Mouse (Mus musculus): ENCODE data around the gene Grb2. TPM values are rescaled to one million over a fixed set of nuclear protein-coding genes. Genes with fewer than 3 reads are reported as not detected.

Grb2 gene
- polyA plus RNA-seq, 1 experiment from 2014 or later: 137 TPM

DNA sequence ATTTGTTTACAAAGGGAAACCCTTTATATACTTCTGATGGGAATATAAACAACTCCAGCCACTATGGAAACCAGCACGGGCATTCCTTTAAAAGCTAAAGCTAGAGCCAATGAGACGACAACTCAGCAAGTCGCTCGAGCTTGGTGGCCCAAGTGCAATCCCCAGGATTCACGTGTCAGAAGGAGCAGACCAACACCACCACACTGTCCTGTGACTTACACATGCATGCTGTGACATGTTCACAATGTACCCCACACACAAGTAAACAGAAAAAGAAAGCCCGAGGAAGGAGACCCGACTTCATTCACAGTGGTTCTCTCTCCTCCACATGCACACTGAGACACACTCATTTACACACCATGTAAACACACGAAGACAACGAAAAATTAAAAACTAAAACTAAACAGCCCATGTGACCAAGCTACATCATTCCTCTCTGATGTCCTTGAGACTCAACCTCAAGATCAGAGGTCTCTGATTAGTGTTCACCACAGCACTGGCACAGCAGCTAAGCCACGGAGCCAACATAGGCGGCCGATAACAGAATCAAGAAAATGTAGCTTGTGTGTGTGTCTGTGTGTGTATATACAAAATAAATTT is 14.3 kb downstream of the Grb2 start:
- H3K4me1 ChIP-seq: peaks cover 12% of the 10 kb centered on the region
- no peak overlapping the region for H3K9ac ChIP-seq (replicated peaks)
- no peak overlapping the region for H3K4me2 ChIP-seq (replicated peaks)
- no peak overlapping the region for H3K27ac ChIP-seq (replicated peaks)
- H3K27me3 ChIP-seq: no peaks in the 10 kb centered on the region
- peaks cover 22% of the 10 kb centered on the region; the same call in 1 of the 2 replicates for H3K36me3 ChIP-seq
- no peaks in the 10 kb centered on the region for H3K9me3 ChIP-seq
- WGBS: 88% methylated on average over 12 of the region's 12 CpGs
- no peak for ATAC-seq (ENCODE audit: low FRiP score, low read depth)
- H3K4me3 ChIP-seq: no peak overlapping the region

DNA sequence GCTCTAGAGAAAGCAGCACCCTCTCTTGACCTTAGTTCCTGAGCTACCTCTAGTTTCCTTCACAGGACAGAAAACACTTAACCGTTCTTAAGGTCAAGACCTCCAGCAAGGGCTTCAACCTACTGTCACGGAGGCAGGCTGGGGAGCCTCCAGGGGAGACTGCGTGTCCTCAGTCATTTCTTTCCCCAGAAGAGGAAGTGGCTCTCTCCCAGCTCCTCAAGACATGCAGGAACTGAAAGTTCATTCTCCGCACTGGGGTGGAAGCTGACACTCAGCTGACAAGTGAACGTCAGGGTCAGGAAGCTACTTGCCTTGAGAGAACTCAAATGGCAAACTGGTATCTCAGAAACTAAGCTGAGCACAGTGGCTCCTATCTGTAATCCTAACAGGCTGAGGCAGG is 15.6 kb downstream of the Grb2 start:
- WGBS: 72% methylated on average over 5 of the region's 5 CpGs
- no peaks in the 10 kb centered on the region for H3K27me3 ChIP-seq
- no peak for ATAC-seq (ENCODE audit: low FRiP score, low read depth)
- peaks cover 29% of the 10 kb centered on the region for H3K36me3 ChIP-seq
- no peak overlapping the region for H3K4me3 ChIP-seq
- no peak overlapping the region for H3K27ac ChIP-seq (replicated peaks)
- no peak overlapping the region for H3K4me2 ChIP-seq (replicated peaks)
- H3K9me3 ChIP-seq: no peaks in the 10 kb centered on the region
- H3K9ac ChIP-seq (replicated peaks): no peak overlapping the region
- H3K4me1 ChIP-seq: peaks cover 4% of the 10 kb centered on the region

GRCm38 (mm10) chr11:115691976-115692375 is 16.4 kb downstream of the Grb2 start:
- H3K4me2 ChIP-seq (replicated peaks): no peak overlapping the region
- no peaks in the 10 kb centered on the region for H3K27me3 ChIP-seq
- WGBS: 99% methylated on average over 2 of the region's 2 CpGs
- no peak overlapping the region for H3K27ac ChIP-seq (replicated peaks)
- no peak for ATAC-seq (ENCODE audit: low FRiP score, low read depth)
- peaks cover 23% of the 10 kb centered on the region for H3K36me3 ChIP-seq
- H3K9me3 ChIP-seq: no peaks in the 10 kb centered on the region
- no peak overlapping the region for H3K9ac ChIP-seq (replicated peaks)
- no peak overlapping the region for H3K4me3 ChIP-seq
- 0 out of 2 replicates have a peak, but pooled peaks cover 2% of the 10 kb centered on the region for H3K4me1 ChIP-seq

- Histone ChIP-seq H3K9ac (replicated peaks) (no peak overlapping the region), H3K4me3 (no peak overlapping the region), H3K27ac (replicated peaks) (no peak overlapping the region), H3K4me1 (0 out of 2 replicates have a peak, but pooled peaks cover 2% of the 10 kb centered on the region), H3K36me3 (peaks cover 23% of the 10 kb centered on the region), H3K9me3 (no peaks in the 10 kb centered on the region), H3K4me2 (replicated peaks) (no peak overlapping the region), H3K27me3 (no peaks in the 10 kb centered on the region)
- 95% methylated on average over 5 of the region's 5 CpGs for WGBS
- ATAC-seq (ENCODE audit: low FRiP score, low read depth): no peak
Observed at GRCm38 (mm10) chr11:115691511-115691910, 16.9 kb downstream of the Grb2 start.

GRCm38 (mm10) chr11:115691013-115691412 is 17.4 kb downstream of the Grb2 start:
- Histone ChIP-seq H3K9me3 (no peaks in the 10 kb centered on the region), H3K4me2 (replicated peaks) (no peak overlapping the region), H3K27me3 (no peaks in the 10 kb centered on the region), H3K27ac (replicated peaks) (no peak overlapping the region), H3K36me3 (peaks cover 23% of the 10 kb centered on the region), H3K9ac (replicated peaks) (no peak overlapping the region), H3K4me3 (no peak overlapping the region), H3K4me1 (0 out of 2 replicates have a peak, but pooled peaks cover 1% of the 10 kb centered on the region)
- no peak for ATAC-seq (ENCODE audit: low FRiP score, low read depth)
- 92% methylated on average over 5 of the region's 5 CpGs for WGBS

DNA sequence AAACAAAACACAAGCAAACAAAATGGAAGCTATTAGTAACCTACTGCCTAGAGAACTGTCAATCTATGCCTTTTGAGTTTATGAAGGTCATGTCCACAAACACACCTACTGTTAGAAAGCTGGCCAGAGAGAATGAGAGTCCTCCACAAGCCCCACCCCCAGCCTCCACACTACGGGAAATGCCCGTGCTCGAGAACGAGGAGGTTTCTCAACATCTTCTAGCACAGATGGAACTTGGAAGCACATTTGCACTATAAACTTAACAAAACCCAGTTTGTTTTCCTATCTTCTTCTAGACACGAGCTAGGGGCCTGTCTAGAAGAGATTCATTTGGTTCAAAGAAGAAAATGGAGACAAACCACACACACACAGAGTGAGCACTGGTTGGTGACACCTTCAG is 18.0 kb downstream of the Grb2 start:
- no peak overlapping the region for H3K27ac ChIP-seq (replicated peaks)
- peaks cover 20% of the 10 kb centered on the region for H3K36me3 ChIP-seq
- H3K27me3 ChIP-seq: no peaks in the 10 kb centered on the region
- H3K9me3 ChIP-seq: no peaks in the 10 kb centered on the region
- WGBS: 94% methylated on average over 5 of the region's 5 CpGs
- no peaks in the 10 kb centered on the region for H3K4me1 ChIP-seq
- H3K4me2 ChIP-seq (replicated peaks): no peak overlapping the region
- ATAC-seq (ENCODE audit: low FRiP score, low read depth): no peak
- H3K9ac ChIP-seq (replicated peaks): no peak overlapping the region
- no peak overlapping the region for H3K4me3 ChIP-seq

- Histone ChIP-seq H3K4me1 (no peaks in the 10 kb centered on the region), H3K36me3 (peaks cover 20% of the 10 kb centered on the region), H3K4me2 (replicated peaks) (no peak overlapping the region), H3K9ac (replicated peaks) (no peak overlapping the region), H3K27ac (replicated peaks) (no peak overlapping the region), H3K9me3 (no peaks in the 10 kb centered on the region), H3K4me3 (no peak overlapping the region), H3K27me3 (no peaks in the 10 kb centered on the region)
- 95% methylated on average over 14 of the region's 14 CpGs for WGBS
- ATAC-seq (ENCODE audit: low FRiP score, low read depth): no peak
Observed at GRCm38 (mm10) chr11:115689137-115689915, 19.1 kb downstream of the Grb2 start.

GRCm38 (mm10) chr11:115686369-115686768 is 22.0 kb downstream of the Grb2 start:
- no peak overlapping the region for H3K9ac ChIP-seq (replicated peaks)
- H3K27ac ChIP-seq (replicated peaks): no peak overlapping the region
- no peaks in the 10 kb centered on the region for H3K4me1 ChIP-seq
- no peak for ATAC-seq (ENCODE audit: low FRiP score, low read depth)
- WGBS: 92% methylated on average over 6 of the region's 6 CpGs
- H3K27me3 ChIP-seq: no peaks in the 10 kb centered on the region
- H3K4me3 ChIP-seq: no peak overlapping the region
- H3K4me2 ChIP-seq (replicated peaks): no peak overlapping the region
- H3K9me3 ChIP-seq: no peaks in the 10 kb centered on the region
- peaks cover 40% of the 10 kb centered on the region for H3K36me3 ChIP-seq

GRCm38 (mm10) chr11:115685954-115686353 is 22.4 kb downstream of the Grb2 start:
- H3K4me1 ChIP-seq: no peaks in the 10 kb centered on the region
- no peaks in the 10 kb centered on the region for H3K27me3 ChIP-seq
- no peak overlapping the region for H3K9ac ChIP-seq (replicated peaks)
- H3K4me2 ChIP-seq (replicated peaks): no peak overlapping the region
- H3K4me3 ChIP-seq: no peak overlapping the region
- WGBS: 87% methylated on average over 7 of the region's 7 CpGs
- no peak for ATAC-seq (ENCODE audit: low FRiP score, low read depth)
- H3K27ac ChIP-seq (replicated peaks): no peak overlapping the region
- H3K9me3 ChIP-seq: no peaks in the 10 kb centered on the region
- peaks cover 41% of the 10 kb centered on the region for H3K36me3 ChIP-seq

GRCm38 (mm10) chr11:115684877-115685276 is 23.5 kb downstream of the Grb2 start:
- no peak overlapping the region for H3K9ac ChIP-seq (replicated peaks)
- 97% methylated on average over 6 of the region's 6 CpGs for WGBS
- no peak overlapping the region for H3K4me2 ChIP-seq (replicated peaks)
- H3K9me3 ChIP-seq: no peaks in the 10 kb centered on the region
- H3K4me1 ChIP-seq: no peaks in the 10 kb centered on the region
- H3K4me3 ChIP-seq: no peak overlapping the region
- H3K27me3 ChIP-seq: no peaks in the 10 kb centered on the region
- no peak for ATAC-seq (ENCODE audit: low FRiP score, low read depth)
- H3K36me3 ChIP-seq: peaks cover 43% of the 10 kb centered on the region
- H3K27ac ChIP-seq (replicated peaks): no peak overlapping the region

DNA sequence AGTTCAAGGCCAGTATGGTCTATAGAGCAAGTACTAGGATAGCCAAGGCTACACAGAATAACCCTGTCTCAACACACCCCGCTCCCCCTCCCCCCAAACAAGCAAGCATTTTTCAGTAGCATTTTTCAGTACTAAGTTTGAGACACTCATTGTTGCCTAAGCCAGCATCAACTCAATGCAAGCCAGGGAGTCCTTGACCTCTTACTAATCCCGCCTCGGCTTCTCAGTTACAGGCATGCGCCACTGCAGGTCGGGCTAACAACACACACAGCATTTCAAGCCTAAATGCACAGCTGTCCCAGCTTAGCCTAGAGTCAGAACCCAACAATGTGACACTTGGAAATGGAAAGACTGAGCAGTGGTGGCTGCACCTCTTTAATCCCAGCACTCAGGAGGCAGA is 25.1 kb downstream of the Grb2 start:
- no peaks in the 10 kb centered on the region for H3K9me3 ChIP-seq
- H3K4me2 ChIP-seq (replicated peaks): no peak overlapping the region
- 89% methylated on average over 5 of the region's 5 CpGs for WGBS
- no peak overlapping the region for H3K4me3 ChIP-seq
- no peak overlapping the region for H3K27ac ChIP-seq (replicated peaks)
- H3K27me3 ChIP-seq: no peaks in the 10 kb centered on the region
- peaks cover 33% of the 10 kb centered on the region for H3K36me3 ChIP-seq
- H3K9ac ChIP-seq (replicated peaks): no peak overlapping the region
- no peak for ATAC-seq (ENCODE audit: low FRiP score, low read depth)
- no peaks in the 10 kb centered on the region for H3K4me1 ChIP-seq

DNA sequence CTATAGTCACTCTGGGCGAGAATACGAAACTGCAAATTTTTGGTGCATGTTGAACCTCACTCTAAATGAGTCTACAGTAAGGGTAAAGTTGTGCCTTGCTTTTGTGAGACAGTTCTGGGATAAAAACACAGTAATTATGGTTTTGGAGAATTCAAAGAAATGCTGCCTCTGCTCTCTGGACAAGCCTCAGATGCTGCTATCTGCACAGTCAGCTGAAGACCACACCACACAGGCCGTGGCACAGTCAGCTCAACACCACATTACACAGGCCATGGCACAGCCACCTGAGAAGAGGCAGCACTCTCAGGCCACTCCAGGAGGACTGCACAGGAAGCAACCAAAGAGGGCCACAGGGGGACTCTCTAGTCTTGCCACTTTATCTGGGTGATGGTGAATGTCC is 26.0 kb downstream of the Grb2 start:
- WGBS: 94% methylated on average over 3 of the region's 3 CpGs

More for the DNA sequence above, 26.0 kb downstream of the Grb2 start:
- ATAC-seq (ENCODE audit: low FRiP score, low read depth): no peak
- H3K9ac ChIP-seq (replicated peaks): no peak overlapping the region
- no peak overlapping the region for H3K4me3 ChIP-seq
- H3K27me3 ChIP-seq: no peaks in the 10 kb centered on the region
- H3K4me2 ChIP-seq (replicated peaks): no peak overlapping the region
- H3K36me3 ChIP-seq: peaks cover 26% of the 10 kb centered on the region; the same call in 1 of the 2 replicates
- no peaks in the 10 kb centered on the region for H3K9me3 ChIP-seq
- no peaks in the 10 kb centered on the region for H3K4me1 ChIP-seq
- H3K27ac ChIP-seq (replicated peaks): no peak overlapping the region

All from midbrain, embryonic 12.5 days (tissue).